Mouse (Mus musculus) neural tube, embryonic 11.5 days (tissue): ENCODE results near the gene Mbd5. TPM values are rescaled to one million over a fixed set of nuclear protein-coding genes. Genes with fewer than 3 reads are reported as not detected.

Experiments
- ATAC-seq: fragments of 200-750 bp; cut with Nextera tagmentation; 2 replicates; pipeline ENCODE4 v1.8.0; 2017; ENCODE audit warnings: moderate number of reproducible peaks, mild to moderate bottlenecking, moderate TSS enrichment, moderate library complexity; ENCODE audit not compliant: insufficient read depth, low FRiP score, low TSS enrichment
- DNase-seq: peaks from one replicate; pipeline ENCODE4 v3.0.0-alpha.2; 2015; ENCODE audit warnings: low spot score
- H3K27ac ChIP-seq: fragments of 300-500 bp; sonication (generic); 2 replicates; pipeline ENCODE4 v1.5.1; 2014; ENCODE audit warnings: low read depth, mild to moderate bottlenecking, low read length
- H3K27me3 ChIP-seq: fragments of 300-500 bp; sonication (generic); 2 replicates; pipeline ENCODE4 v1.6.1; 2014; ENCODE audit warnings: mild to moderate bottlenecking, low read length, mixed read lengths; ENCODE audit not compliant: control insufficient read depth, insufficient read depth
- H3K36me3 ChIP-seq: fragments of 300-500 bp; sonication (generic); 2 replicates; pipeline ENCODE4 v1.6.1; 2014; ENCODE audit warnings: mild to moderate bottlenecking, low read length, moderate library complexity, mixed read lengths; ENCODE audit not compliant: control insufficient read depth, insufficient read depth
- H3K4me1 ChIP-seq: fragments of 300-500 bp; sonication (generic); 2 replicates; pipeline ENCODE4 v1.6.1; 2014; ENCODE audit warnings: low read length, mixed read lengths; ENCODE audit not compliant: control insufficient read depth, insufficient read depth
- H3K4me2 ChIP-seq: fragments of 300-500 bp; sonication (generic); 2 replicates; pipeline ENCODE4 v1.6.1; 2014; ENCODE audit warnings: low read depth, mild to moderate bottlenecking, moderate library complexity
- H3K4me3 ChIP-seq: fragments of 300-500 bp; sonication (generic); 2 replicates; pipeline ENCODE4 v1.5.1; 2014; ENCODE audit warnings: low read depth, low read length
- H3K9ac ChIP-seq: fragments of 300-500 bp; sonication (generic); 2 replicates; pipeline ENCODE4 v1.6.1; 2014; ENCODE audit warnings: mild to moderate bottlenecking, low read length
- H3K9me3 ChIP-seq: fragments of 300-500 bp; sonication (generic); 2 replicates; pipeline ENCODE4 v1.6.1; 2016; ENCODE audit warnings: low read length; ENCODE audit not compliant: control insufficient read depth
- WGBS: fragments of 180-500 bp; shearing (Covaris S2); extraction: QIAGEN DNeasy Blood & Tissue Kit; methylation state at CpG from one replicate; pipeline ENCODE4 v1.1.7; 2014; 5-methylcytosine and 5-hydroxymethylcytosine counted together
- polyA plus RNA-seq: library from polyadenylated mRNA; unstranded; fragments of >200 nt; fragmentation: Nextera tagmentation; extraction: Ambion mirVana; gene quantifications from 2 replicates; pipeline ENCODE4 v1.2.1, GENCODE M21; 2014

Gene Mbd5
- polyA plus RNA-seq, 1 experiment from 2014 or later = 32.2 TPM

DNA sequence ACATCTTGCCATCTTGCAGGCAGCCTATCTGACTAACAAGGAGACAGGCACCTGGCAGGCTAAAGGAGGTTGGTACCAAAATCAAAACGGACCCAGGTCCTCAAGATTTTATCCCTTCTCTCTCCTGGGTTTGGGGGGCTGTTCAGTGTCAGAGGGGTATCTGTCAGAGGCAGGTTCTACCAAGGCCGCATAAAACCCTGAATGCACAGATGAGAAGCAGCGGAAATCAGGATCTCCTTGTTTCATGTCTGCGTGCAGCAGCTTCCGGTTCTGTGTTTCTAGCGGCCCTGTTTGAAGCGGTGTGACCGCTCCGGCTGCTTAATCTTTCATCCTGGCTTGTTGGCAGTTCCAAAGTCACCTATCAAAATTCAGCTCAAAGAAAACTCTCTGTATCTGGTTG is 386.0 kb downstream of the Mbd5 start:
- Histone ChIP-seq H3K4me2 (no peak overlapping the region), H3K4me1 (no peaks in the 10 kb centered on the region), H3K36me3 (no peaks in the 10 kb centered on the region), H3K9ac (no peak overlapping the region), H3K27ac (no peak overlapping the region), H3K4me3 (no peak overlapping the region), H3K27me3 (no peaks in the 10 kb centered on the region), H3K9me3 (no peaks in the 10 kb centered on the region)
- DNase-seq (no peak), ATAC-seq (no peak)
- 90% methylated on average over 9 of the region's 9 CpGs for WGBS

DNA sequence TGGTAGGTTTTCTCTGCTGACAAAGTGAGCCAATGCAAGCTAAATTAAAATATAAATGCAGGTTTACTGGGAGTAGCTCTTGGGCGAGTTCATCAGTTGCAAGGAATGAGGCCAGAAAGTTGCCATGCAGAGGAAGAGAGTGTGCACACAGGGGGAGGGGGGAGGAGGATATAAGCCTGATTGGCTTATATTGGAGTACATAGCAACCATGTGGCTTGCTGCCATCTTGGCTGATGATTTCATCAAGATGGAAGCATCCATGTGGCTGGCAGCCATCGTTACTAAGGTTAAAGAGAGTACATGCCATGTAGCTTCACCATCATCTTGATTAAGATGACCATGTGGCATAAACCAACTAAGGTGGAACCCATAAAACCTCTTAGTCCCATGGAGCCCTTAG is 395.0 kb downstream of the Mbd5 start:
- no peak overlapping the region for H3K9ac ChIP-seq
- H3K4me2 ChIP-seq = no peak overlapping the region
- H3K27ac ChIP-seq = no peak overlapping the region
- no peak overlapping the region for H3K4me3 ChIP-seq
- ATAC-seq (no peak), DNase-seq (no peak)
- H3K9me3 ChIP-seq = no peaks in the 10 kb centered on the region
- no peaks in the 10 kb centered on the region for H3K27me3 ChIP-seq
- 90% methylated on average over 2 of the region's 2 CpGs for WGBS
- H3K36me3 ChIP-seq = no peaks in the 10 kb centered on the region
- no peaks in the 10 kb centered on the region for H3K4me1 ChIP-seq

DNA sequence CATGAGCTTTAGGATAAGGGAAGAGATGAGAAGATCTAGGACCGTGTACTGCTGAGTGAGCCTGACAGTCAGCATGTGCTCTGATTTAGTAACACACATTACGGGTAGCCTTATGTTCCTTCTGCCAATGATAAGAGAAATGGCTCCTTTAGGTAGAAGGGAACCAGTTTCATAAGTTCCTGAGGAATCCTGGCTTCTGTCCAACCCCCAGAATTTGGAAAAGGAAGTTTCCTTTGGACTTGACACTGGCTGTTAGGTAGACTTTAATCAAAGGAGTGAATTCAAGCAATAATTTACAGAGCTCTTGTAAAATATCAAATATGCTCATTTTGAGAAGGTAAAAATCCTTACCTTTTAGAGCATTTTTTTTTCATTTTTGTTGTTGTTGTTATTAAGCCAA is 396.5 kb downstream of the Mbd5 start:
- Histone ChIP-seq H3K9me3 (no peaks in the 10 kb centered on the region), H3K9ac (no peak overlapping the region), H3K27me3 (no peaks in the 10 kb centered on the region), H3K4me3 (no peak overlapping the region), H3K4me1 (no peaks in the 10 kb centered on the region), H3K4me2 (no peak overlapping the region), H3K36me3 (no peaks in the 10 kb centered on the region), H3K27ac (no peak overlapping the region)
- no peak for DNase-seq
- 85% methylated on average over 2 of the region's 2 CpGs for WGBS
- no peak for ATAC-seq

GRCm38 (mm10) chr2:49349813-49350212 is 400.5 kb downstream of the Mbd5 start:
- no peak overlapping the region for H3K27ac ChIP-seq
- DNase-seq (no peak), ATAC-seq (no peak)
- no peaks in the 10 kb centered on the region for H3K36me3 ChIP-seq
- H3K9ac ChIP-seq = no peak overlapping the region
- no peaks in the 10 kb centered on the region for H3K27me3 ChIP-seq
- no peak overlapping the region for H3K4me2 ChIP-seq
- no peaks in the 10 kb centered on the region for H3K9me3 ChIP-seq
- H3K4me3 ChIP-seq = no peak overlapping the region
- no peaks in the 10 kb centered on the region for H3K4me1 ChIP-seq
- 73% methylated on average over 5 of the region's 5 CpGs for WGBS

DNA sequence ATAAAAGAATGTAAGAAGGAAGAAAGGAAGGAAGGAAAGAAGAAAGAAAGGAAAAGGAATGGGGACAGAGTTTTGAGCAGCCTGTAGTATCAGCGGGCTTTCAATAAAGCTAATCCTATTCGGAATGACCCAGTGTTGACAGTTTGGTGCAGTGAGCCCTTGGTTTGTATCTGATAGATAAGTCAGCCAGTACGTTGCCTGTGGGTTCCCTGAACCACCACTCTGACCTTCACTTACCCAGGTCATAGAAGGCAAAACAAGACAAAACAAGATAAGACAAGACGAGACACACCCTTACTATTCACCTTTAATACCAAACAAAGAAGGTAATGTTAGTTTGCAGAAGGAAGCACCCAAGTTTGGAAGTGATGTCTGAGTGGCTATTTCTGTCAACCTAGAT is 401.5 kb downstream of the Mbd5 start:
- no peak overlapping the region for H3K4me2 ChIP-seq

DNA sequence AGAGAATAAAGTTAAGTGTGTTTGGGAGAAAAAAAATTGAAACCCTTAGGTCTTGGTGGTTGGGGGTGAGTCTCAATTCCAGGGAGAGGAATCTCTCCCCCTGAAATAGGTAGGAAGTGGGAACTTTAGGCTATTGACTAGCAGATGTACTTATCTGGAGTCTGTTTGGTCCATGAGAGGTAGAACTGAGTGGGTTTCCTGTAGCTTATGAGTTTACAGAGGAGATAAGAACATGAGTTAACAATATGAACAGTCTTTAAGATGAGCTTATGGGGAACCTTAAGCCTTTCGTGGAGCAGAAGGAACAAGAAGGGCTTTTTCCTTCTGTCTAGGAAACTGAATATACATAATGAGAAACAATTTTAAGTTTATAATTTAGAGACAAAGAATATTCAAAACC is 404.8 kb downstream of the Mbd5 start:
- no peaks in the 10 kb centered on the region for H3K27me3 ChIP-seq
- no peak for DNase-seq
- no peak overlapping the region for H3K27ac ChIP-seq
- H3K36me3 ChIP-seq = no peaks in the 10 kb centered on the region
- H3K9ac ChIP-seq = no peak overlapping the region
- ATAC-seq = no peak
- H3K4me1 ChIP-seq = no peaks in the 10 kb centered on the region
- no peak overlapping the region for H3K4me2 ChIP-seq
- H3K4me3 ChIP-seq = no peak overlapping the region
- 94% methylated on average over 1 of the region's 1 CpGs for WGBS
- no peaks in the 10 kb centered on the region for H3K9me3 ChIP-seq

More for the DNA sequence above, 401.5 kb downstream of the Mbd5 start:
- Histone ChIP-seq H3K9ac (no peak overlapping the region), H3K27me3 (no peaks in the 10 kb centered on the region), H3K27ac (no peak overlapping the region), H3K9me3 (no peaks in the 10 kb centered on the region), H3K4me3 (no peak overlapping the region), H3K4me1 (no peaks in the 10 kb centered on the region), H3K36me3 (no peaks in the 10 kb centered on the region)
- 94% methylated on average over 4 of the region's 4 CpGs for WGBS
- DNase-seq (no peak), ATAC-seq (no peak)

DNA sequence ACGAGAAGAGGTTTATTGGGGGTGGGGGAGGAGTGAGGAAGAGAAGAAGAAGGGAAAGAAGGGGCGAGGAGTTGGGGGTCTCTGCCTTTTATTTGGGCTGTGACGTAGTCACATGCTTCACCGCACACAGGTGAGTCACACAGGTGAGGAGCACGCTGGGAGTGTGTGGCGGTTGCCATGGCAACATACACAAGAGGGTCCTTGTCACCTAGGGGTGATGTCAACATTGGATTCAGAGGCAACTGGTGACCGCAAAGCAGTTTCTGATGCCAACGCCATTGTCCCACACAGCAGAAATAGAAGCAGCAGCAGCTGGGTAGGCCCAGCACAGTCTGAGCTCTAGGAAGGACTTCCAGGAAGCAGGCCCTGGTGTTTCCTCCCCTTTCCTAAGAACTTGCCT is 406.6 kb downstream of the Mbd5 start:
- no peaks in the 10 kb centered on the region for H3K27me3 ChIP-seq
- H3K4me2 ChIP-seq = no peak overlapping the region
- WGBS = 90% methylated on average over 8 of the region's 8 CpGs
- no peak for DNase-seq
- H3K27ac ChIP-seq = no peak overlapping the region
- H3K4me1 ChIP-seq = no peaks in the 10 kb centered on the region
- no peaks in the 10 kb centered on the region for H3K36me3 ChIP-seq
- no peak overlapping the region for H3K4me3 ChIP-seq
- H3K9me3 ChIP-seq = no peaks in the 10 kb centered on the region
- no peak overlapping the region for H3K9ac ChIP-seq
- no peak for ATAC-seq

- no peak for ATAC-seq
- no peak overlapping the region for H3K4me3 ChIP-seq
These were observed 409.0 kb downstream of the Mbd5 start for GRCm38 (mm10) chr2:49358128-49358814.

GRCm38 (mm10) chr2:49358839-49359520 is 409.7 kb downstream of the Mbd5 start:
- ATAC-seq (no peak), DNase-seq (peak; percentile 32)
- Histone ChIP-seq H3K9me3 (no peaks in the 10 kb centered on the region), H3K4me2 (no peak overlapping the region), H3K27ac (no peak overlapping the region), H3K36me3 (no peaks in the 10 kb centered on the region), H3K9ac (no peak overlapping the region), H3K4me3 (no peak overlapping the region), H3K4me1 (no peaks in the 10 kb centered on the region), H3K27me3 (no peaks in the 10 kb centered on the region)
- WGBS = 64% methylated on average over 4 of the region's 4 CpGs

More at GRCm38 (mm10) chr2:49358128-49358814, 409.0 kb downstream of the Mbd5 start:
- WGBS = 78% methylated on average over 7 of the region's 7 CpGs
- Histone ChIP-seq H3K27ac (no peak overlapping the region), H3K4me1 (no peaks in the 10 kb centered on the region), H3K4me2 (no peak overlapping the region), H3K27me3 (no peaks in the 10 kb centered on the region), H3K9ac (no peak overlapping the region), H3K9me3 (no peaks in the 10 kb centered on the region), H3K36me3 (no peaks in the 10 kb centered on the region)
- no peak for DNase-seq
